Mouse (Mus musculus) skeletal muscle tissue, adult 2 months (tissue): Measurements from ENCODE around the gene Vmn1r198.
"Not testable (repeated sequence)": the region's sequence is repeated elsewhere in the genome, so short reads cannot be mapped to it uniquely, and the experiment has no call there.

Experiments used
- DNase-seq: peaks from one replicate; pipeline ENCODE4 v3.0.0-alpha.2; 2012; ENCODE audit warnings: low read depth, low spot score

Vmn1r198 gene

GRCm38 (mm10) chr13:22350064-22350463 is at the start of gene Vmn1r198:
Gene Vmn1r198 (plus strand): TSS chr13:22350364.
- no peak for DNase-seq

GRCm38 (mm10) chr13:22308075-22308474 is 42.1 kb upstream of the Vmn1r198 start:
- not testable (repeated sequence) for DNase-seq

GRCm38 (mm10) chr13:22315361-22315760 is 34.8 kb upstream of the Vmn1r198 start:
- DNase-seq = no peak

- DNase-seq = no peak
These were observed 32.8 kb upstream of the Vmn1r198 start for GRCm38 (mm10) chr13:22317366-22317765.

GRCm38 (mm10) chr13:22320091-22320490 is 30.1 kb upstream of the Vmn1r198 start:
- DNase-seq = no peak

- DNase-seq = no peak
These were observed 25.9 kb upstream of the Vmn1r198 start, which contains the start of gene Vmn1r197 for GRCm38 (mm10) chr13:22324289-22324688. Gene Vmn1r197 (plus strand): TSS chr13:22324589.

GRCm38 (mm10) chr13:22333269-22333668 is 16.9 kb upstream of the Vmn1r198 start:
- no peak for DNase-seq

GRCm38 (mm10) chr13:22335565-22335964 is 14.6 kb upstream of the Vmn1r198 start:
- no peak for DNase-seq

GRCm38 (mm10) chr13:22350813-22351212 is 649 bp downstream of the Vmn1r198 start:
- no peak for DNase-seq

GRCm38 (mm10) chr13:22379518-22379917 is 29.4 kb downstream of the Vmn1r198 start, which contains the start of gene Vmn1r199:
Gene Vmn1r199 (plus strand): TSS chr13:22379818.
- DNase-seq = no peak

GRCm38 (mm10) chr13:22381128-22381527 is 31.0 kb downstream of the Vmn1r198 start:
- DNase-seq = not testable (repeated sequence)

- DNase-seq = no peak
These were observed 33.2 kb downstream of the Vmn1r198 start for GRCm38 (mm10) chr13:22383401-22383800.

- DNase-seq = no peak
These were observed 36.9 kb downstream of the Vmn1r198 start for GRCm38 (mm10) chr13:22387050-22387449.

- no peak for DNase-seq
These were observed 39.9 kb downstream of the Vmn1r198 start, which contains the start of gene Vmn1r200 for GRCm38 (mm10) chr13:22390073-22390472. Gene Vmn1r200 (plus strand): TSS chr13:22390373.

GRCm38 (mm10) chr13:22402978-22403377 is 52.8 kb downstream of the Vmn1r198 start:
- DNase-seq = no peak
